Mouse (Mus musculus): ENCODE results near the gene Pmis2.
A peak's percentile ranks its signal among the peaks of the same experiment; 100 is the strongest.

The Pmis2 gene

GRCm38 (mm10) chr7:30633762-30634412 lies 37.5 kb downstream of the Pmis2 start:
- DNase-seq (ENCODE audit: low read depth, low spot score): no peak

GRCm38 (mm10) chr7:30629013-30629412 lies 42.4 kb downstream of the Pmis2 start:
- no peak for DNase-seq (ENCODE audit: low read depth, low spot score)

- no peak for DNase-seq (ENCODE audit: low read depth, low spot score)
These were observed 44.8 kb downstream of the Pmis2 start for GRCm38 (mm10) chr7:30626647-30627046.

GRCm38 (mm10) chr7:30625530-30626384 lies 45.6 kb downstream of the Pmis2 start, which contains the start of gene Cox6b1:
Cox6b1 (minus strand) TSS chr7:30626151.
- peak; percentile 79 for DNase-seq (ENCODE audit: low read depth, low spot score)

All from retina, postnatal 7 days (tissue).